Mouse (Mus musculus) erythroblast, embryonic 14.5 days (primary cell): ENCODE measurements around the gene Dnajc22.

Experiments used
- GATA1 ChIP-seq: IDR thresholded peaks from 2 replicates; pipeline ENCODE4 v1.6.1; 2012; ENCODE audit warnings: low read length, inconsistent platforms, mixed read lengths
- TAL1 ChIP-seq: IDR thresholded peaks from 3 replicates; pipeline ENCODE4 v1.6.1; 2012; ENCODE audit warnings: low read length, inconsistent platforms, mixed read lengths

- TF ChIP-seq GATA1 (no peak), TAL1 (no peak)
Measured at GRCm38 (mm10) chr15:99098493-99098861, 5.5 kb downstream of the Dnajc22 start.
